Mouse (Mus musculus) liver, embryonic 13.5 days (tissue): ENCODE measurements around the gene Eml4. TPM values are rescaled to one million over a fixed set of nuclear protein-coding genes. Genes with fewer than 3 reads are reported as not detected.

Experiments
- ATAC-seq: fragments of 200-750 bp; cut with Nextera tagmentation; 2 replicates; pipeline ENCODE4 v1.8.0; 2017; ENCODE audit warnings: low read depth, mild to moderate bottlenecking, moderate number of reproducible peaks, moderate library complexity
- DNase-seq: peaks from one replicate; pipeline ENCODE4 v3.0.0; 2022
- H3K27ac ChIP-seq: fragments of 300-500 bp; sonication (generic); 2 replicates; pipeline ENCODE4 v1.5.1; 2015; ENCODE audit warnings: moderate library complexity, mild to moderate bottlenecking, inconsistent platforms
- H3K27me3 ChIP-seq: fragments of 300-500 bp; sonication (generic); 2 replicates; pipeline ENCODE4 v1.6.1; 2015; ENCODE audit warnings: mild to moderate bottlenecking, inconsistent platforms
- H3K36me3 ChIP-seq: fragments of 300-500 bp; sonication (generic); 2 replicates; pipeline ENCODE4 v1.6.1; 2015; ENCODE audit warnings: mild to moderate bottlenecking, inconsistent platforms
- H3K4me1 ChIP-seq: fragments of 300-500 bp; sonication (generic); replicated peaks from 2 replicates; pipeline ENCODE4 v1.6.1; 2015; ENCODE audit warnings: inconsistent platforms
- H3K4me2 ChIP-seq: fragments of 300-500 bp; sonication (generic); 2 replicates; pipeline ENCODE4 v1.6.1; 2015; ENCODE audit warnings: inconsistent platforms, mild to moderate bottlenecking, moderate library complexity
- H3K4me3 ChIP-seq: fragments of 300-500 bp; sonication (generic); replicated peaks from 2 replicates; pipeline ENCODE4 v1.5.1; 2015; ENCODE audit warnings: mild to moderate bottlenecking, inconsistent platforms
- H3K9ac ChIP-seq: fragments of 300-500 bp; sonication (generic); 2 replicates; pipeline ENCODE4 v1.6.1; 2015; ENCODE audit warnings: mild to moderate bottlenecking, inconsistent platforms
- H3K9me3 ChIP-seq: fragments of 300-500 bp; sonication (generic); replicated peaks from 2 replicates; pipeline ENCODE4 v1.6.1; 2016; ENCODE audit warnings: inconsistent platforms
- WGBS: fragments of 180-500 bp; shearing (Covaris S2); methylation state at CpG from one replicate; pipeline ENCODE4 v1.1.7; 2015; ENCODE audit not compliant: insufficient replicate concordance; 5-methylcytosine and 5-hydroxymethylcytosine counted together
- polyA plus RNA-seq: library from polyadenylated mRNA; unstranded; fragments of >200 nt; fragmentation: Nextera tagmentation; extraction: Ambion mirVana; gene quantifications from 2 replicates; pipeline ENCODE4 v1.2.1, GENCODE M21; 2015

The Eml4 gene
- polyA plus RNA-seq, 1 experiment from 2014 or later = 5.4 TPM

- no peak for ATAC-seq
- 36% methylated on average over 3 of the region's 3 CpGs for WGBS
Observed at GRCm38 (mm10) chr17:83394013-83394412, 43.3 kb downstream of the Eml4 start.

GRCm38 (mm10) chr17:83397571-83398100 is 46.9 kb downstream of the Eml4 start:
- ATAC-seq = peak; percentile 39; the same call in 1 of the 2 replicates
- Histone ChIP-seq H3K4me2 (no peak overlapping the region), H3K27me3 (no peaks in the 10 kb centered on the region), H3K9me3 (no peaks in the 10 kb centered on the region), H3K36me3 (no peaks in the 10 kb centered on the region), H3K9ac (no peak overlapping the region), H3K4me1 (peaks cover 29% of the 10 kb centered on the region), H3K27ac (peak overlapping the region; percentile 14; the same call in 1 of the 2 replicates), H3K4me3 (no peak overlapping the region)
- no peak for DNase-seq
- 17% methylated on average over 6 of the region's 6 CpGs for WGBS

More at GRCm38 (mm10) chr17:83394013-83394412, 43.3 kb downstream of the Eml4 start:
- Histone ChIP-seq H3K4me2 (no peak overlapping the region), H3K9me3 (no peaks in the 10 kb centered on the region), H3K27ac (no peak overlapping the region), H3K4me3 (no peak overlapping the region), H3K36me3 (no peaks in the 10 kb centered on the region), H3K4me1 (peaks cover 22% of the 10 kb centered on the region), H3K27me3 (no peaks in the 10 kb centered on the region), H3K9ac (no peak overlapping the region)
- no peak for DNase-seq

- WGBS = 66% methylated on average over 1 of the region's 1 CpGs
- H3K27ac ChIP-seq = no peak overlapping the region
Observed at GRCm38 (mm10) chr17:83398756-83399155, 48.0 kb downstream of the Eml4 start.

GRCm38 (mm10) chr17:83430607-83431006 is 79.9 kb downstream of the Eml4 start:
- Histone ChIP-seq H3K4me3 (no peak overlapping the region), H3K9me3 (no peaks in the 10 kb centered on the region), H3K9ac (no peak overlapping the region), H3K4me1 (no peaks in the 10 kb centered on the region), H3K4me2 (no peak overlapping the region), H3K27me3 (no peaks in the 10 kb centered on the region), H3K27ac (no peak overlapping the region), H3K36me3 (peaks cover 5% of the 10 kb centered on the region)
- WGBS = 67% methylated on average over 4 of the region's 4 CpGs
- DNase-seq (no peak), ATAC-seq (no peak)

More at GRCm38 (mm10) chr17:83398756-83399155, 48.0 kb downstream of the Eml4 start:
- H3K9me3 ChIP-seq = no peaks in the 10 kb centered on the region
- H3K4me3 ChIP-seq = no peak overlapping the region
- no peaks in the 10 kb centered on the region for H3K27me3 ChIP-seq
- ATAC-seq (no peak), DNase-seq (no peak)
- peaks cover 23% of the 10 kb centered on the region for H3K4me1 ChIP-seq
- peaks cover 8% of the 10 kb centered on the region for H3K36me3 ChIP-seq
- H3K4me2 ChIP-seq = no peak overlapping the region
- H3K9ac ChIP-seq = no peak overlapping the region

- WGBS = 81% methylated on average over 4 of the region's 4 CpGs
Observed at GRCm38 (mm10) chr17:83443406-83443805, 92.7 kb downstream of the Eml4 start.

GRCm38 (mm10) chr17:83449583-83449982 is 98.9 kb downstream of the Eml4 start:
- Histone ChIP-seq H3K9ac (no peak overlapping the region), H3K27ac (no peak overlapping the region), H3K36me3 (peaks cover 37% of the 10 kb centered on the region), H3K4me3 (no peak overlapping the region), H3K4me1 (no peaks in the 10 kb centered on the region), H3K27me3 (no peaks in the 10 kb centered on the region), H3K4me2 (no peak overlapping the region), H3K9me3 (no peaks in the 10 kb centered on the region)
- WGBS = 69% methylated on average over 2 of the region's 2 CpGs
- ATAC-seq = no peak
- no peak for DNase-seq

More at GRCm38 (mm10) chr17:83443406-83443805, 92.7 kb downstream of the Eml4 start:
- no peaks in the 10 kb centered on the region for H3K9me3 ChIP-seq
- H3K27me3 ChIP-seq = no peaks in the 10 kb centered on the region
- H3K27ac ChIP-seq = no peak overlapping the region
- no peak for ATAC-seq
- no peak overlapping the region for H3K4me2 ChIP-seq
- H3K4me1 ChIP-seq = no peaks in the 10 kb centered on the region
- H3K9ac ChIP-seq = no peak overlapping the region
- no peak for DNase-seq
- no peak overlapping the region for H3K4me3 ChIP-seq
- peaks cover 16% of the 10 kb centered on the region for H3K36me3 ChIP-seq

- Histone ChIP-seq H3K4me2 (no peak overlapping the region), H3K27ac (no peak overlapping the region), H3K36me3 (peaks cover 43% of the 10 kb centered on the region), H3K9me3 (no peaks in the 10 kb centered on the region), H3K4me3 (no peak overlapping the region), H3K9ac (no peak overlapping the region), H3K27me3 (no peaks in the 10 kb centered on the region), H3K4me1 (no peaks in the 10 kb centered on the region)
- no peak for ATAC-seq
- WGBS = 74% methylated on average over 8 of the region's 8 CpGs
- no peak for DNase-seq
Observed at GRCm38 (mm10) chr17:83451367-83451766, 100.6 kb downstream of the Eml4 start.

- DNase-seq (no peak), ATAC-seq (no peak)
- Histone ChIP-seq H3K9me3 (no peaks in the 10 kb centered on the region), H3K4me2 (no peak overlapping the region), H3K9ac (no peak overlapping the region), H3K4me1 (no peaks in the 10 kb centered on the region), H3K27me3 (no peaks in the 10 kb centered on the region), H3K36me3 (peaks cover 44% of the 10 kb centered on the region), H3K27ac (no peak overlapping the region), H3K4me3 (no peak overlapping the region)
- 84% methylated on average over 3 of the region's 3 CpGs for WGBS
Observed at GRCm38 (mm10) chr17:83451796-83452195, 101.1 kb downstream of the Eml4 start.

GRCm38 (mm10) chr17:83452451-83452850 is 101.7 kb downstream of the Eml4 start:
- Histone ChIP-seq H3K27ac (no peak overlapping the region), H3K36me3 (peaks cover 48% of the 10 kb centered on the region), H3K9me3 (no peaks in the 10 kb centered on the region), H3K27me3 (no peaks in the 10 kb centered on the region), H3K4me3 (no peak overlapping the region), H3K4me1 (no peaks in the 10 kb centered on the region), H3K9ac (no peak overlapping the region), H3K4me2 (no peak overlapping the region)
- 84% methylated on average over 8 of the region's 8 CpGs for WGBS
- no peak for DNase-seq
- no peak for ATAC-seq

GRCm38 (mm10) chr17:83453587-83453986 is 102.9 kb downstream of the Eml4 start:
- H3K4me3 ChIP-seq = no peak overlapping the region
- H3K27ac ChIP-seq = no peak overlapping the region
- H3K27me3 ChIP-seq = no peaks in the 10 kb centered on the region
- no peaks in the 10 kb centered on the region for H3K4me1 ChIP-seq
- no peaks in the 10 kb centered on the region for H3K9me3 ChIP-seq
- H3K36me3 ChIP-seq = peaks cover 50% of the 10 kb centered on the region
- H3K9ac ChIP-seq = no peak overlapping the region
- DNase-seq = no peak
- H3K4me2 ChIP-seq = no peak overlapping the region
- no peak for ATAC-seq
- WGBS = 74% methylated on average over 5 of the region's 5 CpGs

GRCm38 (mm10) chr17:83457271-83457670 is 106.5 kb downstream of the Eml4 start:
- Histone ChIP-seq H3K4me1 (no peaks in the 10 kb centered on the region), H3K36me3 (peaks cover 44% of the 10 kb centered on the region), H3K27me3 (no peaks in the 10 kb centered on the region), H3K9me3 (no peaks in the 10 kb centered on the region), H3K4me3 (no peak overlapping the region), H3K9ac (no peak overlapping the region), H3K4me2 (no peak overlapping the region), H3K27ac (no peak overlapping the region)
- DNase-seq (no peak), ATAC-seq (no peak)
- 67% methylated on average over 1 of the region's 1 CpGs for WGBS

- Histone ChIP-seq H3K4me3 (no peak overlapping the region), H3K9ac (no peak overlapping the region), H3K4me2 (no peak overlapping the region), H3K27me3 (no peaks in the 10 kb centered on the region), H3K4me1 (no peaks in the 10 kb centered on the region), H3K36me3 (peaks cover 18% of the 10 kb centered on the region), H3K9me3 (no peaks in the 10 kb centered on the region), H3K27ac (no peak overlapping the region)
- DNase-seq = no peak
- 80% methylated on average over 5 of the region's 5 CpGs for WGBS
- ATAC-seq = no peak
Observed at GRCm38 (mm10) chr17:83465969-83466368, 115.2 kb downstream of the Eml4 start.
